In genomic region chr3:137913093-137913492, GRCm38 (mm10) we compare ENCODE assay signal across 23 mouse cellular contexts.
"Had no signal": no experiment of that assay in that cellular context is flagged by ENCODE, and none has a peak within 500 bp of the region (broad histone marks: within the 10 kb centered on the region; RNA-seq: fewer than 3 reads in every experiment).

No protein-coding gene starts in this region.

- H3K9me3 ChIP-seq: kidney, embryonic 15.5 days; liver, embryonic 15.5 days; lung, embryonic 15.5 days; neural tube, embryonic 12.5 days; neural tube, embryonic 15.5 days had no signal

- H3K27me3 ChIP-seq: kidney, embryonic 15.5 days; liver, embryonic 15.5 days; lung, embryonic 15.5 days; neural tube, embryonic 12.5 days; neural tube, embryonic 15.5 days had no signal

- H3K36me3 ChIP-seq: lung, embryonic 15.5 days had no signal

- H3K4me3 ChIP-seq: kidney, embryonic 15.5 days; layer of hippocampus, adult 2 months; left cerebral cortex, adult 2 months; liver, embryonic 15.5 days; lung, embryonic 15.5 days; neural tube, embryonic 12.5 days; neural tube, embryonic 15.5 days had no signal

- H3K9ac ChIP-seq: kidney, embryonic 15.5 days; liver, embryonic 15.5 days; lung, embryonic 15.5 days; neural tube, embryonic 12.5 days; neural tube, embryonic 15.5 days had no signal

- DNase-seq: kidney, adult 11 months; kidney, adult 8-10 months; kidney, postnatal 10 days; kidney, postnatal 36 days; layer of hippocampus, adult 9-11 months; layer of hippocampus, postnatal 36 days; lung, postnatal 14 days; lung, postnatal 4 days; midbrain, embryonic 14.5 days; right cerebral cortex, adult 18-20 months; right cerebral cortex, postnatal 14 days; right cerebral cortex, postnatal 4 days; spleen, adult 18-20 months; thymus, postnatal 25 days had no signal

- H3K4me2 ChIP-seq: kidney, embryonic 15.5 days; liver, embryonic 11.5 days; liver, embryonic 15.5 days; lung, embryonic 15.5 days; midbrain, embryonic 11.5 days; neural tube, embryonic 12.5 days; neural tube, embryonic 15.5 days had no signal

- H3K27ac ChIP-seq: kidney, embryonic 15.5 days; layer of hippocampus, adult 2 months; left cerebral cortex, adult 2 months; liver, embryonic 15.5 days; lung, embryonic 15.5 days; neural tube, embryonic 12.5 days; neural tube, embryonic 15.5 days had no signal
